Mouse (Mus musculus) thymus, adult 2 months (tissue): ENCODE results near the gene Adgrg7. TPM values are rescaled to one million over a fixed set of nuclear protein-coding genes. Genes with fewer than 3 reads are reported as not detected.

Source experiments
- DNase-seq: peaks from one replicate; pipeline ENCODE4 v3.0.0; 2021
- H3K27ac ChIP-seq: fragments of 200-500 bp; 2 replicates; pipeline ENCODE4 v1.5.1; 2012; ENCODE audit warnings: low read length, control low read depth; ENCODE audit not compliant: control insufficient read depth, insufficient read depth
- H3K27me3 ChIP-seq: fragments of 200-500 bp; 2 replicates; pipeline ENCODE4 v1.6.1; 2012; ENCODE audit warnings: mild to moderate bottlenecking, low read length, moderate library complexity, mixed read lengths; ENCODE audit not compliant: control insufficient read depth, insufficient read depth
- H3K36me3 ChIP-seq: fragments of 200-500 bp; 2 replicates; pipeline ENCODE4 v1.6.1; 2012; ENCODE audit warnings: mild to moderate bottlenecking, low read length, moderate library complexity; ENCODE audit not compliant: control insufficient read depth, insufficient read depth
- H3K4me1 ChIP-seq: fragments of 200-500 bp; replicated peaks from 2 replicates; pipeline ENCODE4 v1.6.1; 2012; ENCODE audit warnings: low read length; ENCODE audit not compliant: control insufficient read depth, insufficient read depth
- H3K4me3 ChIP-seq: fragments of 200-500 bp; 2 replicates; pipeline ENCODE4 v1.5.1; 2012; ENCODE audit warnings: mild to moderate bottlenecking, low read length, control low read depth, moderate library complexity; ENCODE audit not compliant: control insufficient read depth, insufficient read depth
- CTCF ChIP-seq: fragments of 200-500 bp; IDR thresholded peaks from 2 replicates; pipeline ENCODE4 v1.5.1; 2012; ENCODE audit warnings: mild to moderate bottlenecking, control low read depth, low read length, moderate library complexity, borderline replicate concordance; ENCODE audit not compliant: control insufficient read depth, poor library complexity, insufficient read depth; ENCODE audit errors: extremely low read depth
- POLR2A ChIP-seq: fragments of 200-500 bp; IDR thresholded peaks from 2 replicates; pipeline ENCODE4 v1.6.1; 2012; ENCODE audit warnings: mild to moderate bottlenecking, low read length, control low read depth, moderate library complexity; ENCODE audit not compliant: control insufficient read depth, poor library complexity, insufficient read depth; ENCODE audit errors: extremely low read depth
- WGBS: fragments of 180-500 bp; shearing (Covaris S2); methylation state at CpG from one replicate; pipeline ENCODE4 v1.1.7; 2018; 5-methylcytosine and 5-hydroxymethylcytosine counted together
- polyA plus RNA-seq: library from polyadenylated mRNA; depleted of rRNA; stranded (reverse); fragments of >200 nt; gene quantifications from 2 replicates; pipeline ENCODE4 v1.2.3, GENCODE M21; 2012; rRNA removed

The Adgrg7 gene
- polyA plus RNA-seq, 1 experiment: 0.38 TPM

GRCm38 (mm10) chr16:56681010-56681645, 114.5 kb downstream of the Adgrg7 start:
- Histone ChIP-seq H3K4me3 (no peak overlapping the region), H3K4me1 (no peaks in the 10 kb centered on the region), H3K36me3 (peaks cover 10% of the 10 kb centered on the region; the same call in 1 of the 2 replicates), H3K27me3 (no peaks in the 10 kb centered on the region), H3K27ac (no peak overlapping the region)
- DNase-seq: no peak
- no peak for TF ChIP-seq CTCF
- no peak for TF ChIP-seq POLR2A
- 94% methylated on average over 8 of the region's 8 CpGs for WGBS

DNA sequence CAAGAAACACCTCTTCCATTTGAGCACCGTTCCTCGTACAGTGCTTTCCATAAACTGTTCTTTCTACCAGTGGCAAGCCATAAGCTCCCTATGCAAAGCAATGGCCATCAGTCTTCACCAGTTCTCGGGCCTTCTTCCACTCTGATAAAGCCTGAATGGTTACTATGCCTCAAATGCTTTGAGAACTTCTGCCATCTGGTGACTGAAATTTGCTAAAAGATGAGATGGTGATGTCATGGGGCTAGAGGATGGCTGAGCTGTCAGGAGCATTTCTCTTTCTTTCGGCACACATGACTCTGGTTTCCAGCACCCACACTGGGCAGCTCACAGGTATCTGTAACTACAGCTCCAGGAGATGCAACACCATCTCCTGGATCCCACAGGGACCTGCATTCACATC, 118.5 kb downstream of the Adgrg7 start:
- Histone ChIP-seq H3K27ac (no peak overlapping the region), H3K36me3 (no peaks in the 10 kb centered on the region), H3K27me3 (no peaks in the 10 kb centered on the region), H3K4me3 (no peak overlapping the region), H3K4me1 (no peaks in the 10 kb centered on the region)
- WGBS: 84% methylated on average over 4 of the region's 4 CpGs
- TF ChIP-seq CTCF: no peak
- no peak for TF ChIP-seq POLR2A
- DNase-seq: no peak

Other genes with a start within 250 kb of the Adgrg7 start
- 108 and 109 TPM in 2 replicates for gene Tfg, start 78.4 kb downstream of the Adgrg7 start, polyA plus RNA-seq
- 1.2 and 2.7 TPM in 2 replicates for gene Tmem45a, start 90.3 kb upstream of the Adgrg7 start, polyA plus RNA-seq
- gene Lnp1, start 132.2 kb upstream of the Adgrg7 start, polyA plus RNA-seq: not detected in 2 replicates